Mouse (Mus musculus): Measurements from ENCODE around the gene Krtap12-1. TPM values are rescaled to one million over a fixed set of nuclear protein-coding genes. Genes with fewer than 3 reads are reported as not detected.
"Not testable (repeated sequence)": the region's sequence is repeated elsewhere in the genome, so short reads cannot be mapped to it uniquely, and the experiment has no call there.

The Krtap12-1 gene
- polyA plus RNA-seq, 1 experiment from 2014 or later: not detected

DNA sequence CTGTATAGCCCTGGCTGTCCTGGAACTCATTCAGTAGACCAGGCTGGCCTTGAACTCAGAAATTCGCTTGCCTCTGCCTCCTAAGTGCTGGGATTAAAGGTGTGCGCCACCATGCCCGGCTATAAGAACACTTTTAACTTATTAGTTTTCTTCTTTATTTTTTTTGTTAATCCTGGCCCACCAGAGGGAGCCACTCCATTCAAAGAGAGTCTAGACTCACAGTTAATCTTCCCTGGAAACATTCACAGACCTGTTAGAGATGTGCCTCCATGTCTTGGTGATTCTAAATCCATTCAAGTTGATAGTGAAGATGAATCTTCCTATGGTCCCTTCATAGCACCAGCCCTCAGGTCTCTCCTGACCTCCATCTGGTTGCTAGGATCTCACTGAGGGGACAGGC is 10.6 kb upstream of the Krtap12-1 start:
- no peak for ATAC-seq (replicated peaks; ENCODE audit: low FRiP score)
- Histone ChIP-seq H3K9me3 (replicated peaks) (peaks cover 8% of the 10 kb centered on the region; the same call in 1 of the 2 replicates), H3K36me3 (no peaks in the 10 kb centered on the region), H3K4me3 (replicated peaks) (no peak overlapping the region), H3K27me3 (no peaks in the 10 kb centered on the region), H3K4me2 (no peak overlapping the region), H3K27ac (no peak overlapping the region), H3K4me1 (no peaks in the 10 kb centered on the region), H3K9ac (no peak overlapping the region)
- 77% methylated on average over 3 of the region's 3 CpGs for WGBS

DNA sequence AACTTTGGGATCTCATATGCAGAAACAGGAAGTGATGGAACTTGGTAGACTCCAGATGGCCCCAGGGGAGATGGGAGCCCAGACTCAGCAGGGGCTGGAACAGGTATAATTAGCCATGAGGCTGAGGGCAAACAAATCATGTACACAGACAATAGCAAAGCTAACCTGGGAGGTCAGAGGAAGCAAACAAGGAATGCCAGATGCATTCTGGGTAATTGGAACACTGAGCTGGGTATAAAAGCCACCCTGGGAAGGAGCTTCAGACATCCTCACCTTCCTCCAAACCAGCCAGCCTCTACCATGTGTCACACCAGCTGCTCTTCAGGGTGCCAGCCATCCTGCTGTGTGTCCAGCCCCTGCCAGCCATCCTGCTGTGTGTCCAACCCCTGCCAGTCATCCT is 9.2 kb upstream of the Krtap12-1 start, which contains the start of gene Gm10024:
Gene Gm10024 (plus strand): TSS at position 301 of the 400 bp plus-strand sequence.
- not testable (repeated sequence) for H3K4me3 ChIP-seq (replicated peaks)

DNA sequence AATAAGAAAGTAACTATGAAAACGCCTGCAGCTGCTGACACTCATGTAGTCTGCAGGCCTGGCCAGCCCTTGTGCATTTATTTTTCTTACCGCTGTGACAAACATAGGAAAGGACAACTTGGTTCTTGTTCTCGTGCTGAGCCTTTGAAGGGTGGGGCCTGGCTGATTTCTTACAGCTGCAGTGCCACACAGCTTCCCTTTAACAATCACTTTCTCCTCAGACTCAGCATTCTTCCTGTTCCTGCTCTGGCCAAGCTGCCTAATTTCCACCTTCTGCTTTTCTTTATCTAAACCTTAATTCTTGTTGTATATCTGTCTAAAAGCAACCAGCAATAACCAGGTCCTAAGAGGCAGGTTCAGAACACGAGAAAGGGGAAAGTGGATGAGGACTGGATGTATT is 6.7 kb upstream of the Krtap12-1 start:
- Histone ChIP-seq H3K4me2 (no peak overlapping the region), H3K4me1 (no peaks in the 10 kb centered on the region), H3K27me3 (no peaks in the 10 kb centered on the region), H3K4me3 (replicated peaks) (no peak overlapping the region), H3K9ac (no peak overlapping the region), H3K27ac (no peak overlapping the region), H3K9me3 (replicated peaks) (no peaks in the 10 kb centered on the region), H3K36me3 (no peaks in the 10 kb centered on the region)
- ATAC-seq (replicated peaks; ENCODE audit: low FRiP score): no peak
- WGBS: 55% methylated on average over 4 of the region's 4 CpGs

More for the DNA sequence above, 9.2 kb upstream of the Krtap12-1 start, which contains the start of gene Gm10024:
- not testable (repeated sequence) for H3K4me1 ChIP-seq; ATAC-seq (replicated peaks; ENCODE audit: low FRiP score); H3K27ac ChIP-seq; H3K27me3 ChIP-seq; H3K36me3 ChIP-seq; H3K9me3 ChIP-seq (replicated peaks); H3K4me2 ChIP-seq; H3K9ac ChIP-seq

DNA sequence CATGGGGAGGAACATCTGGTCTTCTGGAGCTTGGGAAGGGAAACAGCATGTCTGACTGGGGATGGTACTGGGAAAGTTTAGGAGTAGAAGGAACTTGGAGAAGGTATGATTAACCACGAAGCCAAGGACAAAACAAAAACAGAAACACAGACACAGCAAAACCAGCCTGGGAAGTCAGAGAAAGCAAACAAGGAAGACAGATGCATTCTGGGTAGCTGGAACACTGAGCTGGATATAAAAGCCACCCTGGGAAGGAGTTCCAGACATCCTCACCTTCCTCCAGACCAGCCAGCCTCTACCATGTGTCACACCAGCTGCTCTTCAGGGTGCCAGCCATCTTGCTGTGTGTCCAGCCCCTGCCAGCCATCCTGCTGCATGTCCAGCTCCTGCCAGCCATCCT is 4.9 kb upstream of the Krtap12-1 start, which contains the start of gene Gm10142:
Gene Gm10142 (plus strand): TSS at position 301 of the 400 bp plus-strand sequence.
- H3K36me3 ChIP-seq: no peaks in the 10 kb centered on the region
- WGBS: 80% methylated on average over 1 of the region's 1 CpGs
- no peak for ATAC-seq (replicated peaks; ENCODE audit: low FRiP score)

DNA sequence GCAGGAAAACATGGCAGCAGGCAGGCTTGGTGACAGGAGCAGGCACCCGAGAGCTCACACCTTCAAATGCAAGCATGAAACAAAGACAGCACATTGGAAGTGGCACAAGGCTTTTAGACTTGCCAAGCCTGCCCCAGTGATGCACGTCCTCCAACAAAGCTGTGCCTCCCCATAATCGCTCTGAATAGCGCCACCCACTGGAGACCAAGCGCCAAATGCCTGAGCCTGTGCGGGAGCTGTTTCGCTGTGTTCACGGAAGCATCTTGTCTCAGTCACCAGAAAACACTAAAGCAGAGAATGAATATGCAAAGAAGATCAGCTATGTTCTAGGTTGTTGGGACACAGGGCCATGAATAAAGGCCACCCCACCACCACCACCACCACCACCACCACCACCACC is 4.5 kb downstream of the Krtap12-1 start:
- Histone ChIP-seq H3K9me3 (replicated peaks) (no peaks in the 10 kb centered on the region), H3K4me1 (no peaks in the 10 kb centered on the region), H3K4me3 (replicated peaks) (no peak overlapping the region), H3K27me3 (no peaks in the 10 kb centered on the region), H3K27ac (no peak overlapping the region), H3K4me2 (no peak overlapping the region), H3K36me3 (no peaks in the 10 kb centered on the region), H3K9ac (no peak overlapping the region)
- 81% methylated on average over 8 of the region's 8 CpGs for WGBS
- no peak for ATAC-seq (replicated peaks; ENCODE audit: low FRiP score)

More for the DNA sequence above, 4.9 kb upstream of the Krtap12-1 start, which contains the start of gene Gm10142:
- H3K9me3 ChIP-seq (replicated peaks): no peaks in the 10 kb centered on the region
- no peaks in the 10 kb centered on the region for H3K27me3 ChIP-seq
- H3K4me2 ChIP-seq: no peak within 1 kb of the TSS
- no peak within 1 kb of the TSS for H3K9ac ChIP-seq
- H3K4me1 ChIP-seq: no peaks in the 10 kb centered on the region
- no peak within 1 kb of the TSS for H3K4me3 ChIP-seq (replicated peaks)
- no peak within 1 kb of the TSS for H3K27ac ChIP-seq

DNA sequence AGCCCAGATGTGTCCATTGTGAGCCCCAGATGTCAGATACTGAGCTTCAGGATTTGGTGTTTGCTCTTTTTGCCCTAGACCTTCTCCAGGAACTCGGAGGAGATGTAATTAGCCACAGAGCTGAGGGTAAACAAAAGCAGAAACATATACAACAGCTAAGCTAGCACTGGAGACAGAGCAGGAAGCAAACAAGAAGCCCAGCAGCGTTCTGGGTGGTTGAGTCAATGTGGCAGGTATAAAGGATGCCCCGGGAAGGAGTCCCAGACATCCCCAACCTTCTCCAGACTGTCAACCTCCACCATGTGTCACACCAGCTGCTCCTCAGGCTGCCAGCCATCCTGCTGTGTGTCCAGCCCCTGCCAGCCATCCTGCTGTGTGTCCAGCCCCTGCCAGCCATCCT is 5.8 kb downstream of the Krtap12-1 start, which contains the start of gene Gm10100:
Gene Gm10100 (plus strand): TSS at position 301 of the 400 bp plus-strand sequence.
- WGBS: 49% methylated on average over 3 of the region's 3 CpGs
- no peak within 1 kb of the TSS for H3K4me3 ChIP-seq (replicated peaks)
- H3K4me2 ChIP-seq: no peak within 1 kb of the TSS
- ATAC-seq (replicated peaks; ENCODE audit: low FRiP score): no peak
- H3K27me3 ChIP-seq: no peaks in the 10 kb centered on the region
- no peak within 1 kb of the TSS for H3K27ac ChIP-seq
- no peaks in the 10 kb centered on the region for H3K36me3 ChIP-seq
- no peaks in the 10 kb centered on the region for H3K9me3 ChIP-seq (replicated peaks)
- H3K9ac ChIP-seq: no peak within 1 kb of the TSS
- H3K4me1 ChIP-seq: no peaks in the 10 kb centered on the region

DNA sequence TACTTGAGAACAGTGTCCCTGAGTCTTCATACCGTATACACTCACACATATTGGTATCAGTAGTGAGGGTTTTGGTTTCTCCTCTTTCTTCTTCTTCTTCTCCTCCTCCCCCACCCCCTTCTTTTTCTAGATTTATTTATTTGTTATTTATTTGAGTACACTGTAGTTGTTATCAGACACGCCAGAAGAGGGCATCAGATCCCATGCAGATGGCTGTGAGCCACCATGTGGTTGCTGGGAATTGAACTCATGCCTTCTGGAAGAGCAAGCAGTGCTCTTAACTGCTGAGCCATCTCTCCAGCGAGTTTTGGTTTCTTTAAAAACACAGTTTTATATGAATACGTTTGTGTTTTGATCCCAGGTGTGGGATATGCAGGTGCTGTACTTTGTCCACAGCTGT is 7.9 kb downstream of the Krtap12-1 start:
- Histone ChIP-seq H3K27ac (no peak overlapping the region), H3K36me3 (no peaks in the 10 kb centered on the region), H3K9ac (no peak overlapping the region), H3K4me1 (no peaks in the 10 kb centered on the region), H3K9me3 (replicated peaks) (no peaks in the 10 kb centered on the region), H3K27me3 (no peaks in the 10 kb centered on the region), H3K4me3 (replicated peaks) (no peak overlapping the region), H3K4me2 (no peak overlapping the region)
- WGBS: 65% methylated on average over 4 of the region's 4 CpGs
- ATAC-seq (replicated peaks; ENCODE audit: low FRiP score): no peak

DNA sequence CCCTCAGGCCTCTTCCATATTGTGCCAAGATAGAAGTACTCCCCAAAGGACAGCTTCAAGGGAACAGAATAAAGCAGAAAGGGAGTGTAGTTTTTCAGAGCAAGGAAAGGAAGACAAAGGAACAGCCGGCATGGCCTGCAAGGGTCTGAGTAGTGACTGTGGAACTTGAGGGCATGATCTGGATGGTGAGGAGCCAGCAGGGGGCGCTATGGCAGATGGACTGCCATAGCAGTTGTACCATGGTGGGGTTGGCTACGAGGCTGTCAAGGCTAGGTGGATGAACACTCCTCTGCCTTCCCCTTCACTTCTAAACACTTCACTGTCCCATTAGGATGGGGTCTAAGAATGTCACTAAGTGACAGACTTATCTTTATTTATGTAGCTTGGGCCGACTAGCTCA is 8.8 kb downstream of the Krtap12-1 start:
- no peak overlapping the region for H3K4me3 ChIP-seq (replicated peaks)
- no peak for ATAC-seq (replicated peaks; ENCODE audit: low FRiP score)
- no peaks in the 10 kb centered on the region for H3K27me3 ChIP-seq
- H3K4me2 ChIP-seq: no peak overlapping the region
- H3K27ac ChIP-seq: no peak overlapping the region
- no peaks in the 10 kb centered on the region for H3K9me3 ChIP-seq (replicated peaks)
- 47% methylated on average over 4 of the region's 4 CpGs for WGBS
- H3K9ac ChIP-seq: no peak overlapping the region
- no peaks in the 10 kb centered on the region for H3K36me3 ChIP-seq
- no peaks in the 10 kb centered on the region for H3K4me1 ChIP-seq

DNA sequence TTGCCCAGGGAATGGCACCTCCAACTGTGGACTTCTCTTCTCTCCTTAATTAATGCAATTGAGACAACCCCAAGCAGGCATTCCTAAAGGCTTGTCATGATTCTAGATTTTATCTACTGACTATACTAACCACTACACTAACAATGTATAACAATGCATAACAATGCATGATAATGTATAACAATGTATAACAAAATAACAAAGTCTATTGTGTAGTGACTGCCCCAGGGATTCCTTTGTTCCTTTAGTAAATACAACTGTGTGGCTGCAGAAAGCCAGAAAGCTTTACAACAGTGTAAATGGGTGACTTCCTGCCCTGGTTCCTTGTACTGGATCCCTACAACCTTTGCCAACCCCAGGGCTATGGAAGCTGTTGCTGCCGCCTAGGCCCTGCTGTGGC is 15.5 kb downstream of the Krtap12-1 start:
- no peaks in the 10 kb centered on the region for H3K36me3 ChIP-seq
- ATAC-seq (replicated peaks; ENCODE audit: low FRiP score): no peak
- no peak overlapping the region for H3K4me3 ChIP-seq (replicated peaks)
- no peak overlapping the region for H3K9ac ChIP-seq
- H3K9me3 ChIP-seq (replicated peaks): no peaks in the 10 kb centered on the region; the same call in 1 of the 2 replicates
- no peak overlapping the region for H3K4me2 ChIP-seq
- H3K27me3 ChIP-seq: no peaks in the 10 kb centered on the region
- no peak overlapping the region for H3K27ac ChIP-seq
- no peaks in the 10 kb centered on the region for H3K4me1 ChIP-seq
- WGBS: 97% methylated on average over 1 of the region's 1 CpGs

DNA sequence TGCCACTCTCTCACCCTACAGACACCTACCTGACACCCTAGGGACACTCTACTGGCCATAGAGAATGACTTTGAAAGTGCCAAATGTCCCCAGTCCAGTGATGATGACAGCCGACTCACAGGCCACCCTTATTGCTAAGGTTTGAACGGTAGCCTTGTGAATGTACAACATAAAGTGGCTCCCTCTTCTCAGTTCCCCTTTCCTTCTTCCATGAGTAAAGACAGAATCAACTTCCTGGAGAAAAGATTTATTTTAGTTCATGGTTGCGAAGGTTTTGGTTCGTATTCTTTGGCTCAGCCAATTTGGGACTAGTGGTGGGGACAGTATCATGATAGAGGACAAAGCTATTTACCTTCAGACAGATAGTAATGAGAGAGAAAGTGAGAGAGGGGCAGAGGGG is 18.5 kb downstream of the Krtap12-1 start:
- Histone ChIP-seq H3K9ac (no peak overlapping the region), H3K9me3 (replicated peaks) (no peaks in the 10 kb centered on the region; the same call in 1 of the 2 replicates), H3K4me3 (replicated peaks) (no peak overlapping the region), H3K27ac (no peak overlapping the region), H3K4me2 (no peak overlapping the region), H3K4me1 (no peaks in the 10 kb centered on the region), H3K27me3 (no peaks in the 10 kb centered on the region), H3K36me3 (no peaks in the 10 kb centered on the region)
- WGBS: 81% methylated on average over 4 of the region's 4 CpGs
- no peak for ATAC-seq (replicated peaks; ENCODE audit: low FRiP score)

DNA sequence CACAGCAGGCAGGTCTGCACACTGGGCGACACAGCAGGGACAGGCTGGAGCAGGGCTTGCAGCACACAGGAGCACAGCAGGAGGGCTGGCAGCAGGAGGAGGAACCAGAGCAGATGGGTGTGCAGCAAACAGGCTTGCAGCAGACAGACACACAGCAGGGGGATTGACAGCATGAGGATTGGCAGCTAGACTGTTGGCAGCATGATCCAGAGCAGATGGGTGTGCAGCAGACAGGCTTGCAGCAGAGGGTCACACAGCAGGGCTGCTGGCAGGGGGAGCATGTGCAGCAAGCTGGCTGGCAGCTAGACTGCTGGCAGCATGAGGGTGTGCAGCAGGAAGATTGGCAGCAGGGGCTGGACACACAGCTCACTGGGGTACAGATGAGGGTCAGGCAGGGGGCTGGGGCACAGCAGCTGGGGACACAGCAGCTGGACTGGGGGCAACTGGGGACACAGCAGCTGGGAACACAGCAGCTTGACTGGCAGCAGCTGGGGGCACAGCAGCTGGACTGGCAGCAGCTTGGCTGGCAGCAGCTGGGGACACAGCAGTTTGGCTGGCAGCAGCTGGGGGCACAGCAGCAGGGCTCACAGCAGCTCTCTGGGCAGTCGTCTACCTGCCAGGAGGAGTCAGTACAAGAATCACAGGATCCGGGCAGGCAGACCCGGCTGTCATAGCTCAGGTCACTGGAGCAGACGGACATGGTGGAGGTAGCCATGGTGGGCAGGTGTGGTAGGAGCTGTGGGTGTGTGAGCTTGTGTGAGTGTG is 21.7 kb downstream of the Krtap12-1 start, which contains the start of gene Gm18596:
Gene Gm18596 (minus strand): TSS at position 715 of the 765 bp plus-strand sequence.
- not testable (repeated sequence) for H3K27ac ChIP-seq; H3K4me2 ChIP-seq; H3K9ac ChIP-seq; ATAC-seq (replicated peaks; ENCODE audit: low FRiP score); H3K9me3 ChIP-seq (replicated peaks); H3K4me3 ChIP-seq (replicated peaks); H3K36me3 ChIP-seq; H3K27me3 ChIP-seq; H3K4me1 ChIP-seq
- WGBS: 64% methylated on average over 5 of the region's 5 CpGs

DNA sequence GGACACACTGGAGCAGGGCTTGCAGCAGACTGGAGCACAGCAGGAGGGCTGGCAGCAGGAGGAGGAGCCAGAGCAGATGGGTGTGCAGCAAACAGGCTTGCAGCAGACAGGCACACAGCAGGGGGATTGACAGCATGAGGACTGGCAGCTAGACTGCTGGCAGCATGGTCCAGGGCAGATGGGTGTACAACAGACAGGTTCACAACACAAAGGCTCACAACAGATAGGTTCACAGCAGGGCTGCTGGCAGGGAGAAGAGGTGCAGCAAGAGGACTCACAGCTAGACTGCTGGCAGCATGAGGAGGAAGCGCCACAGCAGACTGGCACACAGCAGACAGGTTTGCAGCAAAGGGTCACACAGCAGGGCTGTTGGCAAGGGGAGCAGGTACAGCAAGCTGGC is 30.3 kb downstream of the Krtap12-1 start:
- H3K36me3 ChIP-seq; ATAC-seq (replicated peaks; ENCODE audit: low FRiP score); H3K4me2 ChIP-seq; H3K27me3 ChIP-seq; H3K9me3 ChIP-seq (replicated peaks); H3K4me1 ChIP-seq; H3K27ac ChIP-seq; H3K4me3 ChIP-seq (replicated peaks); H3K9ac ChIP-seq: not testable (repeated sequence)
- 88% methylated on average over 1 of the region's 1 CpGs for WGBS
